Mouse (Mus musculus): Measurements from ENCODE around the gene Pgm2.

Gene Pgm2

DNA sequence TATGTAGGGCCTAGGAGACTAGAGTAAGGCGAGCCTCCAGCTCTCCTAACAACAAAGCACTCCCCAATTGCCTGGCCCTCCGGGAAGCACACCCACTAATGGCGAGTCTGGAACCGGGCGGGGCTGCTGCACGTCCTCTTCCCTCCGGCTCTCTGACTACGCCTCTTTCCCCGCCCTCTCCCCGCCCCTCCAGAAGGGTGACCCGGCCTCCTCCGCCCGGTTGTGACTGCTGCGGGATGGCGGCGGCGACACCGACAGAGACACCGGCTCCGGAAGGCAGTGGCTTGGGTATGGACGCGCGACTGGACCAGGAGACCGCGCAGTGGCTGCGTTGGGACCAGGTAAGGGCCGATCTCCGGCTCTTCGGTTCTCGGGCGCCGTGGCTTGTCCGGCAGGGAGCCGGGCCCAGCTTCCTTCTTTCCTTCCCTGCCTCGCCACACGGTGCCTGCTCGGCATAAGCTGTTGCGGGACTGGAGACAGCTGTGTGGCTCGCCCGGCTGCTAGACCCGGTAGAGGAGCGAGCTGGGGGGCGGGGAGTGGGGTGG lies at the start of gene Pgm2:
TSS of gene Pgm2 (plus strand) at position 203 of the 545 bp plus-strand sequence.
- in situ Hi-C loops (cut with MboI; ENCODE audit: low pct_unique_long_range_greater_than_20kb in 1 of 2, low sequenced_read_pairs in 2 of 2, unreplicated experiment in 1 of 2): no loop called here

DNA sequence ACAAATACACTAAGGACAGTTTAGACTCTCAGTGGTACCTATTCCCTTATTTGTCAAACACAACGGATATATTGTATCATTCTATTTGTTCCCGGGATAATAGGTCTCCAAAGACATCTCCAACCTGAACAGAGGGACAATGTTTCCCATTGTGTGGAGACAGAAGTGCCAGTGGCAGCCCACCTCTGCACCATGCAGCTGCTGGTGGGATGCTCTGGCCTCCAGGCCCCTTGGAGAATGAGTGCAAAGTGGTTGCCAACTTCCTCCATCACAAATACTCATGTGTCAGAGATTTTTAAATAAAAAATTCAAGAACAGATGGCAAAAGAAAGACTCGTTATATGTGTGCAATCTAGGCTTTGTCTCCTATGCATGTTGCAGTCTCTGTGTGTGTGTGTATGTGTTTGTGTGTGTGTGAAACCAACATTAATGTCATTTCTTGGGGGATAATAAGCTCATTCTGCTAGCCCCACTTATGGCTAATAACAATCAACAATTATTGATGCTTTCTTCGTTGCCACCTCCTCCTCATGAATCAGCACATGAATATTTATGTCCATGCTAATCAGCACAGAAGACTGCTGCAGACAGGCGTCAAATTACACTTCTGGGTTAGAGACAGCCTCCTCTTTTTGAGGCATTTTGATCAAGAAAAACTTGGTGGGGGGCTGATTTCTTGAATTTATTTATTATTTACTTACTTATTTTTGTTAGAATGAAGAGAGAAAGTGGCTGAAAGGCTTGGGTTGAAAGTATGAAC lies 48.9 kb upstream of the Pgm2 start:
- in situ Hi-C loops (cut with MboI; ENCODE audit: low pct_unique_long_range_greater_than_20kb in 1 of 2, low sequenced_read_pairs in 2 of 2, unreplicated experiment in 1 of 2): no loop called here

DNA sequence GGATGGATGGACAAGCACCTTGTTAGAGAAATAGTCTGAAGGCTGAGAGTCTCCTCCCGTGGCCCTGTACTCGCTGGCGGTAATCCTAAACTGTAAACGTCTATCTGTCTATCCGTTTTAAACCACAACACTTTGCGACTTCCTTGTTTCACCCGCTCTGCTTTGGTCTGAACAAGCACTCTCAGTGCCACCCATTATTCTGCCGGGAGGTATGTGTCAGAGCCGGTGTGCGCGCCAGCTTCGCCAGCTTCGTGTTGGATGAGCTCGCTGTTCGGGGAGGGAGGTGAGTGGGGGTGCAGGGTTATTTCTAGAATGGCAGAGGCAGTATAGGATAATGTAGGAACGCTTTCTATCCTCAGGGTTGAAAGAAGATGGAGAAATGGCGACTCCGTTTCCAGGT lies 48.0 kb upstream of the Pgm2 start:
- in situ Hi-C loops (cut with MboI; ENCODE audit: low pct_unique_long_range_greater_than_20kb in 1 of 2, low sequenced_read_pairs in 2 of 2, unreplicated experiment in 1 of 2): no loop called here

DNA sequence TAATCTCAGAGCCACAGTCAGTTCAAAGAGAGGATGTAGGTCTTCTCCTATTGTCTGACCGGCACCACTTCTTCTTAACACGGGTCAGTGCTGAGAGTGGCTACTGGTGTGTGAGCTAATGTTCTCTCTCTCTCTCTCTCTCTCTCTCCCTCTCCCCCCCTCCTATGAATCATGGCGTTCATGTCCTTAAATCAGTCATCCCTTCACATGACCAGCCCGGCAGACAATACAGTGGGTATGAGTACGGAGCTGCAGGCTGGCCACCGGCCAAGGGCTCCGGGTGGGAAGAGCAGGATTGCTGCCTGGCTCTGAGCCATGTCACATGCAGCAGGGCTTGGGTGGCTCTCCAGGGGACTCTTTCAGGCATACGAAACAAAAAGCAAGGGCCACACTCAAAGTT lies 47.2 kb upstream of the Pgm2 start:
- in situ Hi-C loops (cut with MboI; ENCODE audit: low pct_unique_long_range_greater_than_20kb in 1 of 2, low sequenced_read_pairs in 2 of 2, unreplicated experiment in 1 of 2): no loop called here

DNA sequence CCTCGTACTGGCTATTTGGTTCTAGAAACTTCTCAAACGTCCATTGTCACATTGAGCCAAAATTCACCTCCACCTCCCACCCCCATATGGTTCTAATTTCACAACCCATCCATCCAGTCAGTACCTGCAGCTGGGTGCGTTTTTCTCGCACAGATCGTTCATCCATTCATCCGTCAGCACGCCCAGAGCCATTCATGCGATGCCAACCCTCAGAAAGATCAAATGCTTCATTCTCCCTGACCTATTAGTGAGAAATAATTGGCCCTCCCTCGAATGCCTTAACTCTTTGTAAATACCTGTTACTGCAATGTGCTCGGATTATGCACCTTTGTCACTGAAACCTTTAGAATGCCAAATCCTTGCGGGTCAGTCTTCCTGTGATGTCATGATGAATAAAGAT lies 45.8 kb upstream of the Pgm2 start:
- in situ Hi-C loops (cut with MboI; ENCODE audit: low pct_unique_long_range_greater_than_20kb in 1 of 2, low sequenced_read_pairs in 2 of 2, unreplicated experiment in 1 of 2): no loop called here

DNA sequence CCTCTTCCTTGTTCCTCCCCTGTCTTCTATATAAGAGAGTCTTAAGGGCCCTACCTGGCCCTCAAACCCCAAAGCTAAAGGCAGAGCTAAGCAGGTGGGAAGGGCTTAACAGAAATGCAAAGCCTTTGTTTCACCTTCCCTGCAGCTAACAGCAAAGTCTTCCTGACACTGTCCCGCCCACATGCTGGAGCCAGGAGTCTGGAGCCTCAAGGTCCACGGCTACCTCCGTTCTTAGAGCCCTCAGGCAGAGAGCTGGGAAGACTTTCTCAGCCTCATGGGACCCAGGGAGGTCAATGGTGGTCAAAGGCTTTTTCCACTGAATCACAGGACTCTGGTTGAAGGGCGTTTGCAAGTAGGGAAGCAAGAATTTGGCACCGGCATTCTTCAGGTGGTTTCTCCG lies 44.8 kb upstream of the Pgm2 start:
- in situ Hi-C loops (cut with MboI; ENCODE audit: low pct_unique_long_range_greater_than_20kb in 1 of 2, low sequenced_read_pairs in 2 of 2, unreplicated experiment in 1 of 2): no loop called here

DNA sequence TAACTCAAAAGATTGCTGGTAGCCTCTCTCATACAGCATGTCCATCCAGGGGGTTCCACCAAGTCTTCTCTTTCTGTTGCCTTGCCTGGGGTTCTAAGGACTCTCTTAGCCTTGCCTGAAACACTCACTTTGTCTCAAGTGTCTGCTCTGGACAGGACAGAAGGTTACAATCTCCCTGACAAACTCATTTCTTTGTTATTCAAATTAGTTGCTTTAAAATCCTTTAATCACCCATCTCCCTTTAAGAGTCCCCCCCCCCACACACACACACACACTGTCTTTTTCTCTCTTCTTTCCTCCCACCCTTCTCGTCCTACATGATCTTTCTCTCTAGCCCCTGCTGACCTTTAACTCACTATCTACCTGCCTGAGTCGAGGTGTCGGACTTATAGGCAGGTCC lies 44.1 kb upstream of the Pgm2 start:
- in situ Hi-C loops (cut with MboI; ENCODE audit: low pct_unique_long_range_greater_than_20kb in 1 of 2, low sequenced_read_pairs in 2 of 2, unreplicated experiment in 1 of 2): no loop called here

DNA sequence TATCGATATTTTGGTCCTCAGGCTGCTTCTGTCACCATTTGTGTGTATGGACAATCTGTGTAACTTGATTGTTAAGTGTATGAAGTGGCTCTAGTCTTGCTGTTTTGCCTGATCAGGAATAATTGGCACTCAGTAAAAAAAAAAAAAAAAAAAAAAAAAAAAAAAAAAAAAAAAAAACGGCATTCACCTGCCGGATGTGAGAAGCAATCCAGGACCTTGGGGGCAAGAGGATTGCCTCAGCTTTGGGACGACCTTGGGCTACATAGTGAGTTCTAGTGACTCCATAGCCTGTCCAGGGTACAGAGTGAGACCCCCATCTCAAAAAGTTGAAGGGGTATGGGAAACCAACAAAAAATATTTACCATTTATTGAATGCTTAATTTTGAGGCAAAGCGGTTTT lies 43.5 kb upstream of the Pgm2 start:
- in situ Hi-C loops (cut with MboI; ENCODE audit: low pct_unique_long_range_greater_than_20kb in 1 of 2, low sequenced_read_pairs in 2 of 2, unreplicated experiment in 1 of 2): no loop called here

DNA sequence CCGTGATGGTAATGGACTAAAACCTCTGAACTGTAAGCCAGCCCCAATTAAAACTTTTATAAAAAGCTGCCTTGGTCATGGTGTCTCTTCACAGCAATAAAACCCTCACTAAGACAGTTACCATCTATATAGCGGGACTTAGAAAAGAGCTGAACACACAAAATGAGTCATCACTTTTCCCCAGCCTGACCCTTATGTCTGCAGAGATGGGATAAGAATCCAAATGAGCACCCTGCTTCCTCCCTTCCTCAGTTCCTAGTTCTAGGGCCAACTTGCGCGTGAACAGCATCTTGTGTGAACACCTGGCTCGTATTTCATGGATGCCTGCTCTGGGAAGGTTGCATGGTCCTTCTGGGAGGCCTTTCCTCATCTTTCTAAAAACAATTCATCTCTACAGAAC lies 39.7 kb upstream of the Pgm2 start:
- in situ Hi-C loops (cut with MboI; ENCODE audit: low pct_unique_long_range_greater_than_20kb in 1 of 2, low sequenced_read_pairs in 2 of 2, unreplicated experiment in 1 of 2): no loop called here

DNA sequence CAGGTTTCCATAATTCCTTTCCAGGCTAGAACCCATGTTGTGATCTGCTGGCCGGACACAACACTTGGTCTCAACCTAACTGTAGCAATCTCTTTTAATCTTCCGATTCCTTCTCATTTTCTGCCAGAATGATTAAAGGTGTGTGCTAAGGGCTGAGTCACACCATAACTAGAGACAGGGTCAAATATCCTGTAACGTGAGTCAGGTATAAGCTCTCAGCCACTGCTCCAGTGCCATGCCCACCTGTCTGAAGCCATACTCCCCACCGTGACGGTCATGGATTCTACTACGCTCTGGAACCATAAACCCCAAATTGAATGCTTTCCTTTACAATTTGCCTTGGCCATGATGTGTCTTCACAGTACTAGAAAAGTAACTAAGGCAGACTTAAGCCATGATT lies 36.5 kb upstream of the Pgm2 start:
- in situ Hi-C loops (cut with MboI; ENCODE audit: low pct_unique_long_range_greater_than_20kb in 1 of 2, low sequenced_read_pairs in 2 of 2, unreplicated experiment in 1 of 2): no loop called here

DNA sequence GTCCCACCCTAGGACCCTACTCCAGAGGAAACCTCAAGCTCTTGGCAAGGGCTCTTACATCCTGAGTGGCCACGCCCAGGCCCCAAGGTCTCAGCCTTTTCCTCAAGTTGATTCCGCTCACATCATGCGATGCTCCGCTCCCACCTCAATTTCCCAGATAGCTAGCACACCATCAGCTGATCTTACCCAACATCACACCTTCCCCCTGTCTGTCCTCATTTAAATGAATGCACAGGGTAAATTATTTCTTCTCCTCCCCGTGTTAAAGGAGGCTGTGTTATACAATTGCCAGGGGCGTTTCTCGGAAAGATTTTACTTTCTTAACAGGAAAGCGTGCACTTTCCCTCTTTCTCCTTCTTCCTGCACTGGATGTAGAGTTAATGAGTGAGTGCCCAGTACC lies 31.9 kb upstream of the Pgm2 start:
- in situ Hi-C loops (cut with MboI; ENCODE audit: low pct_unique_long_range_greater_than_20kb in 1 of 2, low sequenced_read_pairs in 2 of 2, unreplicated experiment in 1 of 2): loop anchor here (5.0 kb wide), 2 partner anchors 149 to 154 kb away; no protein-coding TSS in a partner anchor

DNA sequence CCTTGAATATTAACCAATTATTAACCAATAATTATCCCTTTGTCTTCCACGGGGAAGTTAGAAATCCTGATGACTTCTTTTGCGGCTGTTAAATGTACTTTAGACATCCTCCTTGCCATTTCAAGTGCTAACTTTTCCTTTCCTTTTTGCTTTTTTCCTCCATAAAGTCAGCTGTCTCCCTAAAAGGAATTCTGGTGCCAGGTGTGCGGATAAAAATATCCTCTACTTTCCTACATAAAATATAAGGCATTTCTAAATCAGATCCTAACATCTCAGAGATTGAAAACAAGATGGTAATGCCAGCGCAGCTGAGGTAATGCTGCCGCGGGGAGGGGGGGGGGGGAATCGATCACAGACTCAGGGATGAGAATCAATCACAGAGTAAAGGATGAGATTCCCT lies 31.1 kb upstream of the Pgm2 start:
- in situ Hi-C loops (cut with MboI; ENCODE audit: low pct_unique_long_range_greater_than_20kb in 1 of 2, low sequenced_read_pairs in 2 of 2, unreplicated experiment in 1 of 2): loop anchor here (5.0 kb wide), 2 partner anchors 149 to 154 kb away; no protein-coding TSS in a partner anchor

DNA sequence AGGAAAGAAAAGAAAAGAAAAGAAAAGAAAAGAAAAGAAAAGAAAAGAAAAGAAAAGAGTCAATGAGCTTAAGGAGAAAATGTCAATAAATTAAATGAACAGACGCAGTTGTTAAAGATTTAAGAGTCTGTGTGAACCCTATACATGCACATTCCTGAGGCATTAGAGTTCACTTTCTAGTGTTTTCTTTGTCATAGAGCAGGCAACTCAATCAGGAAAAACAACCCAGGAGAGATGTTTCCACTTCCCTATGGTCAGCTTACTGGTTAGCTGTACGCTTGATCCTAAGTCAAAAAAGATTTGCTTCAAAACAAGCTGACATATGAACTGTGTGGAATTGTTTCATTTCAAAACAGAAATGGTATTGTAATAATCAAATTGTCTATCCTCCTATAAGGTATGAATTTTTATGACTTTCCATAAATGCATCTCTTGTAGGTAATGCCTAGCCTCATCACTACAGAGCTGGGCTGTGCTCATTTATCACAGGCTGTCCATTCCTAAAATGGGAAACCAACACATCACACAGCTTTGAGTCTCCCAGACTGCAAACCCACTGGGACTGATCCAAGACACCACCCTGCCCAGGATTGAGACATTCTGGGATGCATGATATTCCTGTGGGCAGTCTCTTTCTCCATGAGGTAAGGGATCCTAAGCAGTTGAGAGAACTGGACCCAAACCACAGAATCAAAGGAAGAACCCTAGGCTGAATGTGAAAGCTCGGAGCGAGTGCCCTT lies 29.7 kb upstream of the Pgm2 start:
- in situ Hi-C loops (cut with MboI; ENCODE audit: low pct_unique_long_range_greater_than_20kb in 1 of 2, low sequenced_read_pairs in 2 of 2, unreplicated experiment in 1 of 2): loop anchor here (5.0 kb wide), 2 partner anchors 151 to 156 kb away; no protein-coding TSS in a partner anchor

DNA sequence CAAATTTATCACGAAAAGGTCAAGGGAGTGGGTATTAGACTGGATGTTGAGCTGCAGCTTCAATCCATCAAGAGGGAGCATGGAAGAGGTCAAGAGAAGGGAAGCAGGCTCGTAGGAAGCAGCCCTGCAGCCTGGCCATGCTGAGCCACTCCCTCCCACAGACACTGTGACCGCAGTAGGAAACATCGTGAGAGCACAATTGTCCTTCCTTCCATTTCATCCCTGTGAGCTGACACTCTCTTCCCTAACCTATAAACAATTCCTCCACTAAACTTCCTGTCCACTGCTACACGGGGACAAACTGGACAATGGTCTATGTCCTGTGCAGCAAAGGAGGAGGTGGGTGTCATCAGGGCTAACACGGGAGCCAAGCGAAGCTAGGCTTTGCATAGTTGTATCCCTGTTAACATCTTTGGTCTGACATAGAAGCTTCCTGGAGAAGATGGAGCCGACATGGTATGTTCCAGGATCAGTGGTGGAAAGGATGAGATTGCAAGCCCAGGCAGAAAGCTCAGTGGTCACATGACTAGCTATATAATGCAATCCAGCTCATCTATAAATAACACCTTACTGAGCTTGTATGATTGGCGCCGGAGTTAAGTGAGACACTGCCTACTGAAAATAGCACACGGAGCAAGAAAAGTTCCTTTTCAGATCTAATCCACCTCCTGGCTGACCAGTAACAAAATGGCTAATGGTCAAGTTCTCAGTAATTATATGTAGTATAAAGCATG lies 29.0 kb upstream of the Pgm2 start:
- in situ Hi-C loops (cut with MboI; ENCODE audit: low pct_unique_long_range_greater_than_20kb in 1 of 2, low sequenced_read_pairs in 2 of 2, unreplicated experiment in 1 of 2): loop anchor here (5.0 kb wide), 2 partner anchors 151 to 156 kb away; no protein-coding TSS in a partner anchor

DNA sequence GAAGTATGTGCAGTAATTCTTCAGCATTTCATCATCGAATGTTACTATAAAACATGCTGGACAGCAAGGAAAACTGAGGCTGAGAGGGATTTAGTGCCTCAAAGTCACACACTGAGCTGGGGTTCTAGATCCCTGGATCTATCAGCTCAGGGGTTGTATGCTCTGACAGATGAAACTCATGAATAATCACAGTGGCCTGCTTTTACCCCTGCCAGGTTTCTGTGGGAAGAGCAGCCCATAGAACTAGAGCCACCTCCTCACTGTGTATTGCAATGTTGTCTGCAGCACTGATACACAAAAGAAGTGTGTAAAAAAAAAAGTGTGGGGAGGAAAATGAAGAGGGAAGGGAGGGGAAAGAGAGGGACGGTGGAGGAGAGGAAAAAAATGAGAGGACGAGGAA lies 28.3 kb upstream of the Pgm2 start:
- in situ Hi-C loops (cut with MboI; ENCODE audit: low pct_unique_long_range_greater_than_20kb in 1 of 2, low sequenced_read_pairs in 2 of 2, unreplicated experiment in 1 of 2): loop anchor here (5.0 kb wide), 2 partner anchors 152 to 157 kb away; no protein-coding TSS in a partner anchor

DNA sequence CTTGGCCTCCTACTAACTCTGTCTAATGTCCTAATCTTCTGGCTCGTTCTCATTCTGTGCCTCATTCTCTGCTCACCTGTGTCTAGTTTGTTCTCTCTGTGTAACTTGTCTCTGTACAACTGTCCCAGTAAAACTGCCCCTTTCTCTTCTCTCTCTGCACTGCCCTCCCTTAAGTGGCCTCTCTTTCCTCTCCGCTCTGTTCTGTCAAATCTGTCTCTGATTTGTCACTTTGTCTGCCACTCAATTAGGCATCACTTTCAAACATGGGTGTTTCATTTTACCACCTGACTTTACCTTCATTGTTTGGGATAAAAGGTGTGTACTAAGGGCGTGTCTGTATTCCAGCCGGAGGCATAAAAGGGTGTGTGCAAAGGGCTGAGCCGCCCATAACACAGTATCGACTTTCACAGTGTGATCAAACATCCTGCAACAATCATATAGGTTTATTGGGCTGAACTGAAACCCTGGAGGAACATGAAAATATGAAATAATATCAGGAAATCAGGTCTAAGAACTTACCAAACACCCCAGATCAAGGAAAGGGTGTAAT lies 27.2 kb upstream of the Pgm2 start:
- in situ Hi-C loops (cut with MboI; ENCODE audit: low pct_unique_long_range_greater_than_20kb in 1 of 2, low sequenced_read_pairs in 2 of 2, unreplicated experiment in 1 of 2): no loop called here

DNA sequence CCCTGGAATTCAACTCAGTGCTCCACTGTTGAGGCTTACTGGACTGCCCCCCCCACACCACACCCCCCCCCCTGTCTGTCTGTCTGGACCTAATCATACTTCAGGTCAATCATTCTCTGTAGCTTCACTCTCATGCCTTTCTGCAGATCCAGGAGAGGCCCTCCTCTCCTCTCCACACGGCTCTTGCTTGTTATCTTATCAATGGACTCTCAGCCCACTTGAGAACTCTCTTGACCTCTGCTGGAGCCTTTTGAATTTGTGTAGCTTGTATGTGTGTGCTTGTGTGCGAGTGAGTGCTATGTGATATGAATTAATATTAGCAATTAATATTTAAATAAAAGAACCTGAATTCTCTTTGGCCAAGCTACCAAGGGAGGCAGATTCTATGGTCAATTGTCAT lies 26.6 kb upstream of the Pgm2 start:
- in situ Hi-C loops (cut with MboI; ENCODE audit: low pct_unique_long_range_greater_than_20kb in 1 of 2, low sequenced_read_pairs in 2 of 2, unreplicated experiment in 1 of 2): no loop called here

DNA sequence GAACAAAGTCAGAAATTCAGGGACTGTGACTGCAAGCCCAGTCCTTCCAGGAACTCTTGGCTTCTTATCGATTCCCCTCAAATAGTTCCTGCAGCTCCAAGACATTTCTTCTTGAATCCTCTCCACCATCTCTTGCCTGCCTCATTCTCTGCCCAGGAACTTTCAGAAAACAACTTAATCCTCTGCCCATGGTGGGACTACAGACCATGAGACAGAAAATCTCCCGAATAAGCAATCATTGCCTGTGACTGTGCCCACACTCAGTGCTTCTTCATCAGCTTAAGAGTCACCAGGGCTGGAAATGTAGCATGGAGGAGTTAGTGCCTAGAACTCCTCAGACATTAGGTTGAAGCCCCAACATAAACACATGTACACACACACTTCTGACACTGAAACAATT lies 25.2 kb upstream of the Pgm2 start:
- in situ Hi-C loops (cut with MboI; ENCODE audit: low pct_unique_long_range_greater_than_20kb in 1 of 2, low sequenced_read_pairs in 2 of 2, unreplicated experiment in 1 of 2): no loop called here
